Mouse (Mus musculus) MEL (cell line): ENCODE measurements around the gene Rab26. TPM values are rescaled to one million over a fixed set of nuclear protein-coding genes. Genes with fewer than 3 reads are reported as not detected.

ENCODE experiments used
- DNase-seq: peaks from one replicate; pipeline ENCODE4 v3.0.0; 2011; ENCODE audit warnings: low read depth, low spot score
- H3K27ac ChIP-seq: 2 replicates; pipeline ENCODE4 v1.5.1; 2012; ENCODE audit warnings: low read depth, mild to moderate bottlenecking, control low read depth, low read length, moderate library complexity; ENCODE audit not compliant: control insufficient read depth
- H3K27me3 ChIP-seq, 2 experiments: fragments of 150-350 bp in 1 of 2; sonication (generic) in 1 of 2; 2 replicates each; pipeline ENCODE4 v1.6.1; 2012; ENCODE audit warnings: low read length in 2 of 2, mild to moderate bottlenecking in 2 of 2, improper control_type of control experiment in 1 of 2, moderate library complexity in 1 of 2; ENCODE audit not compliant: insufficient read depth in 2 of 2, control insufficient read depth in 1 of 2
- H3K36me3 ChIP-seq, 2 experiments: 2 replicates each; pipeline ENCODE4 v1.6.1; 2012 to 2014; ENCODE audit warnings: low read length in 2 of 2, improper control_type of control experiment in 1 of 2, inconsistent platforms in 1 of 2, mild to moderate bottlenecking in 1 of 2; ENCODE audit not compliant: insufficient read depth in 2 of 2, control insufficient read depth in 1 of 2
- H3K4me1 ChIP-seq, 2 experiments: fragments of 150-350 bp in 1 of 2; sonication (generic) in 1 of 2; 2 replicates each; pipeline ENCODE4 v1.6.1; 2012; ENCODE audit warnings: low read length in 2 of 2, improper control_type of control experiment in 1 of 2, mild to moderate bottlenecking in 1 of 2; ENCODE audit not compliant: insufficient read depth in 2 of 2, control insufficient read depth in 1 of 2
- H3K4me3 ChIP-seq, 2 experiments: fragments of 150-350 bp in 1 of 2; sonication (generic) in 1 of 2; 2 replicates each; pipeline ENCODE4 v1.5.1; 2012; ENCODE audit warnings: low read depth in 2 of 2, low read length in 2 of 2, mild to moderate bottlenecking in 2 of 2, moderate library complexity in 2 of 2, control low read depth in 1 of 2, improper control_type of control experiment in 1 of 2; ENCODE audit not compliant: control insufficient read depth in 1 of 2, insufficient read depth in 1 of 2
- H3K79me2 ChIP-seq: 2 replicates; pipeline ENCODE4 v1.6.1; 2012; ENCODE audit warnings: mild to moderate bottlenecking, low read length, moderate library complexity; ENCODE audit not compliant: control insufficient read depth, poor library complexity, insufficient read depth
- H3K9ac ChIP-seq: 2 replicates; pipeline ENCODE4 v1.6.1; 2012; ENCODE audit warnings: low read depth, mild to moderate bottlenecking, control low read depth, low read length, moderate library complexity; ENCODE audit not compliant: control insufficient read depth, poor library complexity, severe bottlenecking
- H3K9me3 ChIP-seq: fragments of 150-350 bp; sonication (generic); replicated peaks from 2 replicates; pipeline ENCODE4 v1.6.1; 2012; ENCODE audit warnings: mild to moderate bottlenecking, low read length, improper control_type of control experiment, moderate library complexity; ENCODE audit not compliant: insufficient read depth
- BHLHE40 ChIP-seq: IDR thresholded peaks from 2 replicates; pipeline ENCODE4 v1.6.1; 2012; ENCODE audit warnings: low read depth, mild to moderate bottlenecking, inconsistent platforms, low read length, improper control_type of control experiment, borderline replicate concordance
- CHD2 ChIP-seq: IDR thresholded peaks from 2 replicates; pipeline ENCODE4 v1.6.1; 2011; ENCODE audit warnings: low read length, improper control_type of control experiment
- CTCF ChIP-seq, 3 experiments: IDR thresholded peaks in 2 of 3; conservative IDR thresholded peaks in 1 of 3; 2 replicates each; pipeline ENCODE4 v1.5.1; 2011 to 2012; ENCODE audit warnings: low read length in 3 of 3, low read depth in 2 of 3, mild to moderate bottlenecking in 2 of 3, improper control_type of control experiment in 1 of 3, inconsistent platforms in 1 of 3, mixed read lengths in 1 of 3, moderate library complexity in 1 of 3; ENCODE audit not compliant: control insufficient read depth in 1 of 3, insufficient read depth in 1 of 3, poor library complexity in 1 of 3, severe bottlenecking in 1 of 3
- E2F4 ChIP-seq: IDR thresholded peaks from 2 replicates; pipeline ENCODE4 v1.6.1; 2011; ENCODE audit warnings: low read depth, low read length, improper control_type of control experiment, borderline replicate concordance
- EP300 ChIP-seq, 2 experiments: IDR thresholded peaks; 2 replicates each; pipeline ENCODE4 v1.6.1; 2011; ENCODE audit warnings: improper control_type of control experiment in 2 of 2, low read length in 2 of 2, low read depth in 1 of 2, mild to moderate bottlenecking in 1 of 2
- ETS1 ChIP-seq: IDR thresholded peaks from 2 replicates; pipeline ENCODE4 v1.6.1; 2012; ENCODE audit warnings: low read depth, mild to moderate bottlenecking, inconsistent platforms, low read length, improper control_type of control experiment, moderate library complexity
- GABPA ChIP-seq: IDR thresholded peaks from 2 replicates; pipeline ENCODE4 v1.6.1; 2012; ENCODE audit warnings: low read depth, mild to moderate bottlenecking, inconsistent platforms, low read length, improper control_type of control experiment, moderate library complexity
- GATA1 ChIP-seq: IDR thresholded peaks from 2 replicates; pipeline ENCODE4 v1.6.1; 2011; ENCODE audit warnings: low read depth, low read length, improper control_type of control experiment
- JUND ChIP-seq: IDR thresholded peaks from 2 replicates; pipeline ENCODE4 v1.6.1; 2011; ENCODE audit warnings: low read depth, mild to moderate bottlenecking, improper control_type of control experiment, low read length
- KAT2A ChIP-seq: conservative IDR thresholded peaks from 2 replicates; pipeline ENCODE4 v1.6.1; 2012; ENCODE audit warnings: low read depth, low read length, improper control_type of control experiment, inconsistent platforms
- MAFK ChIP-seq: IDR thresholded peaks from 2 replicates; pipeline ENCODE4 v1.6.1; 2011; ENCODE audit warnings: low read depth, mild to moderate bottlenecking, low read length, improper control_type of control experiment, borderline replicate concordance
- MAZ ChIP-seq: IDR thresholded peaks from 2 replicates; pipeline ENCODE4 v1.6.1; 2012; ENCODE audit warnings: low read depth, mild to moderate bottlenecking, inconsistent platforms, low read length, improper control_type of control experiment
- MEF2A ChIP-seq: IDR thresholded peaks from 2 replicates; pipeline ENCODE4 v1.6.1; 2014; ENCODE audit warnings: low read depth, mild to moderate bottlenecking, inconsistent platforms, low read length, improper control_type of control experiment; ENCODE audit not compliant: poor library complexity, insufficient replicate concordance, severe bottlenecking; ENCODE audit errors: extremely low read depth
- MXI1 ChIP-seq: IDR thresholded peaks from 2 replicates; pipeline ENCODE4 v1.6.1; 2011; ENCODE audit warnings: mild to moderate bottlenecking, low read depth, low read length, improper control_type of control experiment
- MYC ChIP-seq: IDR thresholded peaks from 2 replicates; pipeline ENCODE4 v1.6.1; 2011; ENCODE audit warnings: low read depth, mild to moderate bottlenecking, low read length, improper control_type of control experiment, moderate library complexity
- NELFE ChIP-seq: IDR thresholded peaks from 2 replicates; pipeline ENCODE4 v1.6.1; 2011; ENCODE audit warnings: low read depth, low read length, improper control_type of control experiment
- NRF1 ChIP-seq: IDR thresholded peaks from 2 replicates; pipeline ENCODE4 v1.6.1; 2014; ENCODE audit warnings: low read depth, mild to moderate bottlenecking, inconsistent platforms, low read length, improper control_type of control experiment, moderate library complexity; ENCODE audit not compliant: poor library complexity, insufficient read depth, severe bottlenecking
- POLR2A ChIP-seq, 2 experiments: IDR thresholded peaks; 2 replicates each; pipeline ENCODE4 v1.6.1; 2011 to 2012; ENCODE audit warnings: low read length in 2 of 2, mild to moderate bottlenecking in 2 of 2, control low read depth in 1 of 2, improper control_type of control experiment in 1 of 2, low read depth in 1 of 2, moderate library complexity in 1 of 2; ENCODE audit not compliant: control insufficient read depth in 1 of 2, insufficient read depth in 1 of 2, poor library complexity in 1 of 2
- POLR2AphosphoS2 ChIP-seq: IDR thresholded peaks from 2 replicates; pipeline ENCODE4 v1.6.1; 2011; ENCODE audit warnings: low read length, improper control_type of control experiment
- RAD21 ChIP-seq: IDR thresholded peaks from 2 replicates; pipeline ENCODE4 v1.6.1; 2011; ENCODE audit warnings: mild to moderate bottlenecking, low read depth, low read length, improper control_type of control experiment
- RCOR1 ChIP-seq: IDR thresholded peaks from 2 replicates; pipeline ENCODE4 v1.6.1; 2012; ENCODE audit warnings: low read depth, mild to moderate bottlenecking, inconsistent platforms, low read length, improper control_type of control experiment
- SMC3 ChIP-seq: IDR thresholded peaks from 2 replicates; pipeline ENCODE4 v1.6.1; 2011; ENCODE audit warnings: low read depth, low read length, improper control_type of control experiment
- TAL1 ChIP-seq: IDR thresholded peaks from 2 replicates; pipeline ENCODE4 v1.6.1; 2012; ENCODE audit warnings: mild to moderate bottlenecking, inconsistent platforms, low read length, moderate library complexity, mixed read lengths
- TBP ChIP-seq: IDR thresholded peaks from 2 replicates; pipeline ENCODE4 v1.8.0; 2011; ENCODE audit warnings: low read depth, low read length, improper control_type of control experiment
- TCF12 ChIP-seq: IDR thresholded peaks from 2 replicates; pipeline ENCODE4 v1.6.1; 2014; ENCODE audit warnings: low read depth, mild to moderate bottlenecking, inconsistent platforms, low read length, improper control_type of control experiment, moderate library complexity
- UBTF ChIP-seq: IDR thresholded peaks from 2 replicates; pipeline ENCODE4 v1.6.1; 2012; ENCODE audit warnings: low read depth, mild to moderate bottlenecking, inconsistent platforms, low read length, improper control_type of control experiment, moderate library complexity, borderline replicate concordance; ENCODE audit not compliant: insufficient read depth
- ZC3H11A ChIP-seq: IDR thresholded peaks from 2 replicates; pipeline ENCODE4 v1.6.1; 2012; ENCODE audit warnings: low read depth, mild to moderate bottlenecking, inconsistent platforms, low read length, improper control_type of control experiment
- ZMIZ1 ChIP-seq: IDR thresholded peaks from 2 replicates; pipeline ENCODE4 v1.6.1; 2012; ENCODE audit warnings: low read depth, mild to moderate bottlenecking, inconsistent platforms, low read length, improper control_type of control experiment, moderate library complexity
- polyA plus RNA-seq, 2 experiments: library from polyadenylated mRNA; stranded (reverse) in 1 of 2; unstranded in 1 of 2; fragments of >175 nt in 1 of 2; fragments of >200 nt in 1 of 2; gene quantifications; 2 replicates each; pipeline versions ENCODE4 v1.2.1 to v1.2.4; 2012; ENCODE audit warnings: low replicate concordance in 2 of 2, low read depth in 1 of 2; ENCODE audit not compliant: insufficient read length in 2 of 2, insufficient read depth in 1 of 2, missing spikeins in 1 of 2
- total RNA-seq: library from RNA; depleted of rRNA; stranded (reverse); fragments of 300-350 nt; gene quantifications from 2 replicates; pipeline ENCODE4 v1.2.3, GENCODE M21; 2012

The Rab26 gene
- total and polyA plus RNA-seq, 3 experiments, result 0.89 to 1.1 TPM; not detected in 1

GRCm38 (mm10) chr17:24544613-24545012 lies 10.6 kb upstream of the Rab26 start:
- Histone ChIP-seq H3K27ac (no peak overlapping the region), H3K36me3 (peaks cover 0 to 4% of the 10 kb centered on the region in 2 experiments; a peak in 1 of 4 replicates), H3K4me1 (peaks cover 0 to 2% of the 10 kb centered on the region in 2 experiments; a peak in 1 of 4 replicates)
- TF ChIP-seq TBP (no peak), RCOR1 (no peak), TCF12 (no peak), CHD2 (no peak), EP300 (IDR thresholded peaks at IDR 0.05; ENCODE audit: low read depth in 1 of 2, low read length in 2 of 2) (no peak), E2F4 (no peak), POLR2AphosphoS2 (no peak), MAFK (no peak), ZC3H11A (no peak), ZMIZ1 (no peak), POLR2A (IDR thresholded peaks at IDR 0.05; ENCODE audit: control insufficient read depth in 1 of 2, insufficient read depth in 1 of 2, low read depth in 1 of 2, low read length in 2 of 2, poor library complexity in 1 of 2) (no peak), GATA1 (no peak), MYC (no peak), MAZ (no peak), CTCF (IDR thresholded peaks at IDR 0.05 in 2 of 3, conservative IDR thresholded peaks at IDR 0.05 in 1 of 3; ENCODE audit: control insufficient read depth in 1 of 3, insufficient read depth in 1 of 3, low read depth in 2 of 3, low read length in 3 of 3, poor library complexity in 1 of 3, severe bottlenecking in 1 of 3) (no peak), BHLHE40 (no peak), GABPA (no peak), SMC3 (no peak)
- TF ChIP-seq, all 39 proteins: peak for 0
- no peaks in the 10 kb centered on the region for H3K9me3 ChIP-seq
- no peaks in the 10 kb centered on the region for H3K27me3 ChIP-seq
- no peak for DNase-seq
- H3K9ac ChIP-seq, result no peak overlapping the region
- H3K4me3 ChIP-seq, result no peak overlapping the region
- no peaks in the 10 kb centered on the region for H3K79me2 ChIP-seq

- Histone ChIP-seq H3K27me3 (no peaks in the 10 kb centered on the region), H3K4me3 (no peak overlapping the region), H3K27ac (no peak overlapping the region), H3K4me1 (no peaks in the 10 kb centered on the region), H3K9me3 (no peaks in the 10 kb centered on the region), H3K36me3 (no peaks in the 10 kb centered on the region), H3K79me2 (no peaks in the 10 kb centered on the region), H3K9ac (no peak overlapping the region)
- DNase-seq, result no peak
- TF ChIP-seq POLR2AphosphoS2 (no peak), RCOR1 (no peak), POLR2A (IDR thresholded peaks at IDR 0.05; ENCODE audit: control insufficient read depth in 1 of 2, insufficient read depth in 1 of 2, low read depth in 1 of 2, low read length in 2 of 2, poor library complexity in 1 of 2) (no peak), NRF1 (no peak), MEF2A (no peak), NELFE (no peak), TAL1 (no peak), JUND (no peak), GATA1 (no peak), TCF12 (no peak), UBTF (no peak), ETS1 (no peak), RAD21 (no peak), MXI1 (no peak), EP300 (IDR thresholded peaks at IDR 0.05; ENCODE audit: low read depth in 1 of 2, low read length in 2 of 2) (no peak), KAT2A (no peak), MYC (no peak), MAZ (no peak)
Measured at GRCm38 (mm10) chr17:24540375-24540774, 6.4 kb upstream of the Rab26 start.
